Mouse (Mus musculus) liver, embryonic 14.5 days (tissue): ENCODE results near the gene Bcl2.

Experiments used
- CTCF ChIP-seq: IDR thresholded peaks from 2 replicates; pipeline ENCODE4 v1.5.1; 2016; ENCODE audit warnings: antibody characterized with exemption, low read depth, control low read depth
- EP300 ChIP-seq: IDR thresholded peaks from 2 replicates; pipeline ENCODE4 v1.6.1; 2016; ENCODE audit warnings: antibody characterized with exemption, low read depth

- TF ChIP-seq CTCF (no peak), EP300 (no peak)
These were observed 175.0 kb downstream of the Bcl2 start for GRCm38 (mm10) chr1:106539029-106539428.
